Mouse (Mus musculus) T-helper 1 cell (primary cell): ENCODE data around the gene Zfr.
"Not testable (repeated sequence)": the region's sequence is repeated elsewhere in the genome, so short reads cannot be mapped to it uniquely, and the experiment has no call there.

ENCODE experiments used
- in situ Hi-C: fragments of 300-600 bp; cut with MboI, MseI; formaldehyde crosslinking; loops from one replicate; pipeline ENCODE4 v1.15.1; 2025; ENCODE audit warnings: high pct_unique_total_duplicates

The Zfr gene

GRCm38 (mm10) chr15:12214531-12215414 is 97.1 kb downstream of the Zfr start:
- in situ Hi-C loops, result loop anchor here (5.0 kb wide), 1 partner anchor 33 kb away; no protein-coding TSS in a partner anchor

GRCm38 (mm10) chr15:12215415-12215718 is 97.7 kb downstream of the Zfr start:
- in situ Hi-C loops, result no loop called here

- in situ Hi-C loops, result no loop called here
Observed at GRCm38 (mm10) chr15:12216119-12216518, 98.5 kb downstream of the Zfr start.

GRCm38 (mm10) chr15:12216798-12217197 is 99.2 kb downstream of the Zfr start:
- in situ Hi-C loops, result no loop called here

GRCm38 (mm10) chr15:12217332-12217731 is 99.7 kb downstream of the Zfr start:
- in situ Hi-C loops, result not testable (repeated sequence)

- in situ Hi-C loops, result no loop called here
Observed at GRCm38 (mm10) chr15:12217849-12218248, 100.2 kb downstream of the Zfr start.

- in situ Hi-C loops, result no loop called here
Observed at GRCm38 (mm10) chr15:12218583-12219382, 101.2 kb downstream of the Zfr start.

GRCm38 (mm10) chr15:12221131-12221530 is 103.5 kb downstream of the Zfr start:
- in situ Hi-C loops, result no loop called here

- in situ Hi-C loops, result no loop called here
Observed at GRCm38 (mm10) chr15:12222564-12223302, 105.1 kb downstream of the Zfr start.

GRCm38 (mm10) chr15:12223393-12223792 is 105.8 kb downstream of the Zfr start:
- in situ Hi-C loops, result no loop called here

- in situ Hi-C loops, result no loop called here
Observed at GRCm38 (mm10) chr15:12224239-12224638, 106.6 kb downstream of the Zfr start.

GRCm38 (mm10) chr15:12225062-12225461 is 107.4 kb downstream of the Zfr start:
- in situ Hi-C loops, result no loop called here

- in situ Hi-C loops, result no loop called here
Observed at GRCm38 (mm10) chr15:12226908-12227307, 109.3 kb downstream of the Zfr start.

GRCm38 (mm10) chr15:12227355-12227754 is 109.7 kb downstream of the Zfr start:
- in situ Hi-C loops, result no loop called here

GRCm38 (mm10) chr15:12229603-12230242 is 112.1 kb downstream of the Zfr start:
- in situ Hi-C loops, result no loop called here

- in situ Hi-C loops, result no loop called here
Observed at GRCm38 (mm10) chr15:12230243-12230935, 112.8 kb downstream of the Zfr start.

GRCm38 (mm10) chr15:12231462-12231861 is 113.8 kb downstream of the Zfr start:
- in situ Hi-C loops, result no loop called here

- in situ Hi-C loops, result no loop called here
Observed at GRCm38 (mm10) chr15:12232429-12232828, 114.8 kb downstream of the Zfr start.

GRCm38 (mm10) chr15:12233021-12233420 is 115.4 kb downstream of the Zfr start:
- in situ Hi-C loops, result no loop called here
